Mouse (Mus musculus): ENCODE data around the gene Lrpap1.

DNA sequence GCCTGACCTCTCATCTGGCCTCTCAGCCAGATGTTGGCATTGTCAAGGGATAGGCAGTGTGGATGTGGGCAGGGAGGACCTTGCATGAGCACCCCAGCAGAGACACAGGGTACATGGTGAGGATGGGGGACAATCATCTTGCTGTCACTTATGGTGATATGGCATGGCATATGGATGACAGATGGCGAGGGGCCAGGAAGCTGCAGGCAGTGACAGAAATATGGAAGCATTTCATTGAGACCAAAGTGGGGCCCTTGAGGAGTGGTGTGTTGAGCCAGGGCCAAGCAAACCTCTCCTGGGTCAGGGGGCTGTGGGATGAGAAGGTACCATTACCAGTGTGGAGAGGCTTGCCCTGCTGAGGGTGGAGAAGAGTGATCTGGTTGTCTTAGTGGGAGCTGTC lies 29.2 kb downstream of the Lrpap1 start:
- TF ChIP-seq CTCF (IDR thresholded peaks at IDR 0.05; ENCODE audit: low read depth) = no peak
- no peak for TF ChIP-seq EP300 (IDR thresholded peaks at IDR 0.05; ENCODE audit: low read depth)

Data from liver, postnatal 0 days (tissue).